Mouse (Mus musculus) E14TG2a.4 (cell line): ENCODE results near the gene Chrnb1.

Experiments
- CTCF ChIP-seq: conservative IDR thresholded peaks from 2 replicates; pipeline ENCODE4 v1.5.1; 2014; ENCODE audit warnings: low read length
- NANOG ChIP-seq: IDR thresholded peaks from 2 replicates; pipeline ENCODE4 v1.6.1; 2014; ENCODE audit warnings: borderline replicate concordance, low read length, mixed read lengths

- no peak for TF ChIP-seq CTCF
- no peak for TF ChIP-seq NANOG
Measured at GRCm38 (mm10) chr11:69822080-69822479, 26.3 kb upstream of the Chrnb1 start, which contains the start of gene Spem1.
